Mouse (Mus musculus): ENCODE measurements around the gene Cdca7l.
"Not testable (repeated sequence)": the region's sequence is repeated elsewhere in the genome, so short reads cannot be mapped to it uniquely, and the experiment has no call there.

DNA sequence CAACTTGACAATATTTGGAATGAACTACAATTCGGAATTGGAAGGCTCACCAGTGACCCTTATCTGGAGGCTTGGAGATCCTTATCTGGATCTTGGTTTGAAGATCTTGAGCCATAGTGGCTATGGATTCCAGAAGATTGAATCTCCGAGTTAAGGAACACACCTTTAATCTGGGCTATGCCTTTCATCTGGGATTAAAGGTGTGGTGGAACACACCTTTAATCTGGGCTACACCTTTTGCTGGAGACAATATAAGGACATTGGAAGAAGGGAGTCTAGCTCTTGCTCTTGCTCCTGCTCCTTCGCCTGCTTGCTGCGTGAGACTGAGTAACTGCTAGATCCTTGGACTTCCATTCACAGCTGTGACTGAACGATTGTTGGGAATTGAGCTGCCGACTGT, at the start of gene Cdca7l:
- TF ChIP-seq POLR2A (IDR thresholded peaks at IDR 0.05; ENCODE audit: insufficient read depth, low read length); CTCF (IDR thresholded peaks at IDR 0.05; ENCODE audit: low read depth, low read length); EP300 (IDR thresholded peaks at IDR 0.05; ENCODE audit: insufficient read depth, low read depth, low read length): not testable (repeated sequence)

Measured in ES-Bruce4 (cell line).